ENCODE assay signal across 8 mouse cellular contexts in the genomic region with DNA sequence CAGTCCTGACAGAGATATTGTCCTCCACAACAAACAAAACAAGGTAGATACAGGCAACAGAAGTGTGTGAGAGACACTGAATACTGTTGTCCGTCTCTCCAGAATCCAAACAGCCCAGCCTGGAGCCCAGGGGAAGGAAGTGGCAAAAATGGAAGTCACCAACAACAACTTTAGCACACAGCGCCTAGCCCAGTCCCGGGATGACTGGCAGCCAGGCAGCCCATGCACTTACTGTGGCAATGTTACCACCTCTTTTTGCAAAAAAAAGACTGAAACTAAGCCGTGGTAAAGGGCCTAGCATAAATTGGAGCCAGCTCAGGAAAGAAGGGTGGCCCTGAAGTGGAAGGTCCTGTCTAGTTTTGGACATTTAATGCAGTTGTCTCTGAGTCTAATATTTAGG. TPM values are rescaled to one million over a fixed set of nuclear protein-coding genes. Genes with fewer than 3 reads are reported as not detected.
A peak's percentile ranks its signal among the peaks of the same experiment; 100 is the strongest.
DNase-seq lines count a peak whose midpoint lies in the region; ATAC-seq and TF ChIP-seq lines count a peak whose summit lies in the region.

No protein-coding gene starts in this region.

- ATAC-seq in forebrain, embryonic 11.5 days (replicated peaks; ENCODE audit: low FRiP score) = no peak
- no peak for ATAC-seq in limb, embryonic 15.5 days (ENCODE audit: insufficient number of reproducible peaks, low FRiP score, low TSS enrichment, low read depth)
- ATAC-seq in stomach, embryonic 15.5 days (ENCODE audit: insufficient read depth, low FRiP score, low read depth) = no peak
- ATAC-seq in inflammation-experienced regulatory T-cells, adult 6 months = no peak

- peak overlapping the region; percentile 88 for H3K4me3 ChIP-seq in heart, adult 2 months
- peak overlapping the region; percentile 83 for H3K4me3 ChIP-seq in forebrain, embryonic 11.5 days (ENCODE audit: low read depth, low read length)
- H3K4me3 ChIP-seq in limb, embryonic 15.5 days = peak overlapping the region; percentile 81
- peak overlapping the region; percentile 83 for H3K4me3 ChIP-seq in stomach, embryonic 15.5 days (replicated peaks)

- peak overlapping the region; percentile 83 for H3K27ac ChIP-seq in heart, adult 2 months
- no peak overlapping the region for H3K27ac ChIP-seq in forebrain, embryonic 11.5 days (ENCODE audit: low read depth, low read length)
- H3K27ac ChIP-seq in limb, embryonic 15.5 days = peak overlapping the region; percentile 71
- H3K27ac ChIP-seq in stomach, embryonic 15.5 days = peak overlapping the region; percentile 63; the same call in 1 of the 2 replicates

- peak overlapping the region; percentile 80 for H3K9ac ChIP-seq in heart, adult 2 months (ENCODE audit: low read depth, low read length)
- peak overlapping the region; percentile 87 for H3K9ac ChIP-seq in forebrain, embryonic 11.5 days (ENCODE audit: low read length)
- peak overlapping the region; percentile 81 for H3K9ac ChIP-seq in limb, embryonic 15.5 days
- peak overlapping the region; percentile 93 for H3K9ac ChIP-seq in stomach, embryonic 15.5 days

- TF ChIP-seq EP300 in heart, adult 2 months (IDR thresholded peaks at IDR 0.05; ENCODE audit: insufficient read depth, low read depth, low read length) = no peak

- H3K4me1 ChIP-seq in heart, adult 2 months (ENCODE audit: control insufficient read depth, insufficient read depth, low read length) = peaks cover 4% of the 10 kb centered on the region
- peaks cover 10% of the 10 kb centered on the region; the same call in 1 of the 2 replicates for H3K4me1 ChIP-seq in forebrain, embryonic 11.5 days (replicated peaks; ENCODE audit: control insufficient read depth, insufficient read depth, low read length)
- peaks cover 20% of the 10 kb centered on the region for H3K4me1 ChIP-seq in limb, embryonic 15.5 days
- 0 out of 2 replicates have a peak, but pooled peaks cover 6% of the 10 kb centered on the region for H3K4me1 ChIP-seq in stomach, embryonic 15.5 days

- TF ChIP-seq CTCF in heart, adult 2 months (IDR thresholded peaks at IDR 0.05) = no peak

- peaks cover 3% of the 10 kb centered on the region for H3K79me2 ChIP-seq in heart, adult 2 months (replicated peaks; ENCODE audit: control insufficient read depth, insufficient read depth, low read length)

- under 1% methylated on average over 4 of the region's 4 CpGs for whole genome bisulfite sequencing in heart, adult 2 months
- 18% methylated on average over 4 of the region's 4 CpGs for WGBS in forebrain, embryonic 11.5 days
- WGBS in limb, embryonic 15.5 days = 3% methylated on average over 4 of the region's 4 CpGs
- 5% methylated on average over 4 of the region's 4 CpGs for WGBS in stomach, embryonic 15.5 days

- H3K9me3 ChIP-seq in forebrain, embryonic 11.5 days (ENCODE audit: control insufficient read depth, low read length) = no peaks in the 10 kb centered on the region
- no peaks in the 10 kb centered on the region for H3K9me3 ChIP-seq in limb, embryonic 15.5 days
- no peaks in the 10 kb centered on the region for H3K9me3 ChIP-seq in stomach, embryonic 15.5 days

- peaks cover 8% of the 10 kb centered on the region; the same call in 1 of the 2 replicates for H3K36me3 ChIP-seq in heart, adult 2 months (ENCODE audit: control insufficient read depth, insufficient read depth, low read length)
- H3K36me3 ChIP-seq in forebrain, embryonic 11.5 days (ENCODE audit: control insufficient read depth, insufficient read depth, low read length) = peaks cover 12% of the 10 kb centered on the region; the same call in 1 of the 2 replicates
- H3K36me3 ChIP-seq in limb, embryonic 15.5 days = peaks cover 27% of the 10 kb centered on the region
- peaks cover 21% of the 10 kb centered on the region for H3K36me3 ChIP-seq in stomach, embryonic 15.5 days

- no peaks in the 10 kb centered on the region for H3K27me3 ChIP-seq in heart, adult 2 months (ENCODE audit: control insufficient read depth, insufficient read depth, low read length)
- H3K27me3 ChIP-seq in forebrain, embryonic 11.5 days (ENCODE audit: control insufficient read depth, insufficient read depth, low read length) = no peaks in the 10 kb centered on the region
- H3K27me3 ChIP-seq in limb, embryonic 15.5 days = no peaks in the 10 kb centered on the region
- H3K27me3 ChIP-seq in stomach, embryonic 15.5 days (replicated peaks) = no peaks in the 10 kb centered on the region

- H3K4me2 ChIP-seq in forebrain, embryonic 11.5 days (ENCODE audit: low read depth, low read length, severe bottlenecking) = peak overlapping the region; percentile 87
- peak overlapping the region; percentile 72 for H3K4me2 ChIP-seq in limb, embryonic 15.5 days
- peak overlapping the region; percentile 64 for H3K4me2 ChIP-seq in stomach, embryonic 15.5 days

- no peak for TF ChIP-seq POLR2A in heart, adult 2 months (IDR thresholded peaks at IDR 0.05; ENCODE audit: insufficient read depth, low read depth, low read length)

- no peak for DNase-seq in heart, adult 2 months
- no peak for DNase-seq in heart, postnatal 10 days
- peak; percentile 35 for DNase-seq in CD4-positive helper T cell, adult 2 months (ENCODE audit: low read depth, low spot score)
- no peak for DNase-seq in forebrain, embryonic 11.5 days (ENCODE audit: low spot score)
- no peak for DNase-seq in adrenal gland, postnatal 4 days (ENCODE audit: low spot score in 2 of 2)

- intact Hi-C loops in heart, adult 2 months (cut with DNase I) = loop anchor here (2.0 to 5.0 kb wide), 3 partner anchors 26 to 112 kb away; partner anchors contain the start of genes Cenpt and Gfod2
- intact Hi-C loops in heart, postnatal 10 days (cut with DNase I) = no loop called here

RNA-seq across cellular contexts. Expression of gene Ranbp10, which starts 0.8 kb away (rescaled TPM):
- total RNA-seq in heart, adult 2 months (2021) = 10 to 100 TPM; 18.0 to 18.5 TPM
- 20.0 and 22.3 TPM in 2 replicates for polyA plus RNA-seq in heart, adult 2 months (2012; rRNA removed)
- 10 to 100 TPM; 24.2 to 24.5 TPM for total RNA-seq in heart, postnatal 10 days (2021)
- 15.8 and 16.1 TPM in 2 replicates for polyA plus RNA-seq in forebrain, embryonic 11.5 days (2014; fragmentation: Nextera tagmentation; extraction: Ambion mirVana)
- polyA plus RNA-seq in limb, embryonic 15.5 days (2015; fragmentation: Nextera tagmentation; extraction: Ambion mirVana) = 11.1 and 11.7 TPM in 2 replicates
- 13.1 and 13.4 TPM in 2 replicates for polyA plus RNA-seq in stomach, embryonic 15.5 days (2015; fragmentation: Nextera tagmentation; extraction: Ambion mirVana)
- 1 to 10 TPM; 5.3 to 8.7 (median 5.9) TPM for polyA plus RNA-seq in inflammation-experienced regulatory T-cells, adult 6 months (2017; shearing (Covaris generic))
- 10 to 100 TPM; 36.5 to 37.6 TPM for total RNA-seq in adrenal gland, postnatal 4 days (2021)

RNA-seq across cellular contexts. Expression of gene Tsnaxip1, which starts 1.2 kb away (rescaled TPM):
- not detected for total RNA-seq in heart, adult 2 months (2021)
- 0.20 TPM in 1 of 2 replicates, not detected in the other for polyA plus RNA-seq in heart, adult 2 months (2012; rRNA removed)
- not detected for total RNA-seq in heart, postnatal 10 days (2021)
- polyA plus RNA-seq in forebrain, embryonic 11.5 days (2014; fragmentation: Nextera tagmentation; extraction: Ambion mirVana) = 0.21 and 0.23 TPM in 2 replicates
- 0.28 and 0.47 TPM in 2 replicates for polyA plus RNA-seq in limb, embryonic 15.5 days (2015; fragmentation: Nextera tagmentation; extraction: Ambion mirVana)
- not detected in 2 replicates for polyA plus RNA-seq in stomach, embryonic 15.5 days (2015; fragmentation: Nextera tagmentation; extraction: Ambion mirVana)
- not detected for polyA plus RNA-seq in inflammation-experienced regulatory T-cells, adult 6 months (2017; shearing (Covaris generic))
- not detected for total RNA-seq in adrenal gland, postnatal 4 days (2021)

RNA-seq across cellular contexts. Expression of gene Cenpt, which starts 26.7 kb away (rescaled TPM):
- total RNA-seq in heart, adult 2 months (2021) = 1 to 10 TPM; 2.3 to 2.7 TPM
- polyA plus RNA-seq in heart, adult 2 months (2012; rRNA removed) = 6.0 and 6.4 TPM in 2 replicates
- total RNA-seq in heart, postnatal 10 days (2021) = 1 to 10 TPM; 8.4 to 8.5 TPM
- polyA plus RNA-seq in forebrain, embryonic 11.5 days (2014; fragmentation: Nextera tagmentation; extraction: Ambion mirVana) = 59.7 and 62.0 TPM in 2 replicates
- polyA plus RNA-seq in limb, embryonic 15.5 days (2015; fragmentation: Nextera tagmentation; extraction: Ambion mirVana) = 42.3 and 44.7 TPM in 2 replicates
- 38.0 and 41.2 TPM in 2 replicates for polyA plus RNA-seq in stomach, embryonic 15.5 days (2015; fragmentation: Nextera tagmentation; extraction: Ambion mirVana)
- polyA plus RNA-seq in inflammation-experienced regulatory T-cells, adult 6 months (2017; shearing (Covaris generic)) = 10 to 100 TPM; 13.8 to 22.1 (median 18.4) TPM
- total RNA-seq in adrenal gland, postnatal 4 days (2021) = 10 to 100 TPM; 15.9 to 21.7 TPM

RNA-seq across cellular contexts. Expression of gene Thap11, which starts 28.6 kb away (rescaled TPM):
- total RNA-seq in heart, adult 2 months (2021) = 10 to 100 TPM; 26.8 to 30.1 TPM
- 33.0 and 42.2 TPM in 2 replicates for polyA plus RNA-seq in heart, adult 2 months (2012; rRNA removed)
- 10 to 100 TPM; 27.5 to 31.9 TPM for total RNA-seq in heart, postnatal 10 days (2021)
- 85.6 and 87.3 TPM in 2 replicates for polyA plus RNA-seq in forebrain, embryonic 11.5 days (2014; fragmentation: Nextera tagmentation; extraction: Ambion mirVana)
- 71.2 and 73.0 TPM in 2 replicates for polyA plus RNA-seq in limb, embryonic 15.5 days (2015; fragmentation: Nextera tagmentation; extraction: Ambion mirVana)
- 61.6 and 63.3 TPM in 2 replicates for polyA plus RNA-seq in stomach, embryonic 15.5 days (2015; fragmentation: Nextera tagmentation; extraction: Ambion mirVana)
- 1 to 10 TPM; 5.5 to 6.7 (median 6.0) TPM for polyA plus RNA-seq in inflammation-experienced regulatory T-cells, adult 6 months (2017; shearing (Covaris generic))
- total RNA-seq in adrenal gland, postnatal 4 days (2021) = 10 to 100 TPM; 40.0 to 42.2 TPM

RNA-seq across cellular contexts. Expression of gene Nutf2, which starts 34.0 kb away (rescaled TPM):
- 10 to 100 TPM; 35.5 to 39.8 TPM for total RNA-seq in heart, adult 2 months (2021)
- 56.1 and 67.7 TPM in 2 replicates for polyA plus RNA-seq in heart, adult 2 months (2012; rRNA removed)
- total RNA-seq in heart, postnatal 10 days (2021) = 10 to 100 TPM; 41.9 to 46.2 TPM
- polyA plus RNA-seq in forebrain, embryonic 11.5 days (2014; fragmentation: Nextera tagmentation; extraction: Ambion mirVana) = 355 and 371 TPM in 2 replicates
- 195 and 202 TPM in 2 replicates for polyA plus RNA-seq in limb, embryonic 15.5 days (2015; fragmentation: Nextera tagmentation; extraction: Ambion mirVana)
- 151 and 214 TPM in 2 replicates for polyA plus RNA-seq in stomach, embryonic 15.5 days (2015; fragmentation: Nextera tagmentation; extraction: Ambion mirVana)
- polyA plus RNA-seq in inflammation-experienced regulatory T-cells, adult 6 months (2017; shearing (Covaris generic)) = 10 to 100 TPM; 10.8 to 70.1 (median 13.0) TPM
- total RNA-seq in adrenal gland, postnatal 4 days (2021) = 10 to 100 TPM; 53.1 to 57.4 TPM
